Mouse (Mus musculus): Measurements from ENCODE around the gene Rrp1b.
A peak's percentile ranks its signal among the peaks of the same experiment; 100 is the strongest.
"Not testable (repeated sequence)": the region's sequence is repeated elsewhere in the genome, so short reads cannot be mapped to it uniquely, and the experiment has no call there.

Rrp1b gene

DNA sequence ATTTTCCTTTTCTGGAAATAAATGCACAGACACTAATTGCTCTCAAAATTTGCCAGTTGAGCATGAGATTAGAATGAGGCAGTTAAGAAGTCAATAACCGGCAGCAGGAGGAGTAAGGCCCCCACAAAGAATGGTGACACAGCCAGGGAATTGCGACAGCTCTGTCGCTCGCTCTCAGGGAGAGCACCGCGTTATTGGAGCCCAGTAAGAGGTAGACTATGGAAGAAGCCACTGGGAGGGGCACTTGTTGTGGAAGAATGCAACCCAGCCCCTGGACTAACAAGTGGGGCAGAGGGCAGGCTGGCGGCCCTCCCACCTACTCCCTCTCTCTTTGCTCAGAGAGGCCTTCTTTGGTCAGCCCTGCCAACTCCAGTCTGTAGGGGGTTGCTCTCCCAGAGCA, 4.2 kb upstream of the Rrp1b start:
- DNase-seq (ENCODE audit: low read depth, low spot score), result no peak

DNA sequence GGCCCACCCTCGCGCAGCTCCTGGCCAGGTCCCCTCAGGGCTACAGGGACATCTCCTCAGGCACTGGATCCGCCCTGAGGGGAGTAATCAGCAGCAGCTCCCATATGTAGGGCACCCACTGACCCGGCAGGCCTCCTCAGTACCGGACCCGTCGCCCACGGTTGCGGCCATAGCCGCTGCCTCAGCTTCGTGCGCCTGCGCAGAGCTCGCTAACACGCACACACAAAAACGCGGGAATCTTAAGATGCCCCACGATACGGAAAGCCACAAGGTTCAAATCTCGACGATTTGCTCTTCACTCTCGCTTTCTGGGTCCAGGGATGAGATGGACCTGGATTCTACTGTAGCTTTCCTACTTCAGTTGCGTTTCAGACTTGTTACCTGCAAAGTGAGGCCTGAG, 1.6 kb upstream of the Rrp1b start:
- DNase-seq (ENCODE audit: low read depth, low spot score), result no peak

- DNase-seq (ENCODE audit: low read depth, low spot score), result no peak
Measured at GRCm38 (mm10) chr17:32036509-32037438, 874 bp downstream of the Rrp1b start.

DNA sequence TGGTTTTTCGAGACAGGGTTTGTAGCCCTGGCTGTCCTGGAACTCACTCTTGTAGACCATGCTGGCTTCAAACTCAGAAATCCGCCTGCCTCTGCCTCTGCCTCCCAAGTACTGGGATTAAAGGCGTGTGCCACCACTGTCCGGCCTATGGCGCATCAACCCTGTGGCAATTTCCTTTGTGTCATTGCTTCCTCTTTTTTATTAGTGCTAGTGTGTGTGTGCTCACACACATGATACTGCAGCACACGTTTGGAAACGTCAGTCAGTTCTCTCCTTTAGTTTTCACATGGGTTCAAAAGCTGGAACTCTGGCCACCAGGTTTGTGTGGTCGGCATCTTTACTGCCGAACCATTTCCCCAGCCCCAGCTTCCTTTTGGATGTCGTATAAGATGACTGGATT, 4.4 kb downstream of the Rrp1b start:
- DNase-seq (ENCODE audit: low read depth, low spot score), result no peak

DNA sequence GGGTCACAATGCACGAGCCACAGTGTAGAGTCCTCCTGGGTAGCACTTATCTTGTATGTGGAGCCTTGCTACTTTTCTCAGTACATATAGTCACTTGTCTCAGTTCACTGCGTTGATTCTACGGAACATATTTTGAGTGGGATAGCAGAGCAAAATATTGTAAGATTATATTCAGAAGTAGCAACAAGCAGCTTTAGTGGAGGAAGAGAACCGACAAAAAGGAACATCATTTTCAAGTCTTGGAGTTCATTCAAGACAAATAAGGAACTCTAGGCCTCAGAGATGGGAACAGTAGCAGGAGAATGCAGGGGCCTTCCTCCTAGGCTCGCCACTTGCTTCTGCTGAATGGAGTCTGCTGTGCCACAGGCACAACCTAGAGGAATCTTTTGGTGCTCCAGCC, 10.6 kb downstream of the Rrp1b start:
- DNase-seq (ENCODE audit: low read depth, low spot score), result no peak

GRCm38 (mm10) chr17:32048351-32048750, 12.5 kb downstream of the Rrp1b start:
- DNase-seq (ENCODE audit: low read depth, low spot score), result no peak

DNA sequence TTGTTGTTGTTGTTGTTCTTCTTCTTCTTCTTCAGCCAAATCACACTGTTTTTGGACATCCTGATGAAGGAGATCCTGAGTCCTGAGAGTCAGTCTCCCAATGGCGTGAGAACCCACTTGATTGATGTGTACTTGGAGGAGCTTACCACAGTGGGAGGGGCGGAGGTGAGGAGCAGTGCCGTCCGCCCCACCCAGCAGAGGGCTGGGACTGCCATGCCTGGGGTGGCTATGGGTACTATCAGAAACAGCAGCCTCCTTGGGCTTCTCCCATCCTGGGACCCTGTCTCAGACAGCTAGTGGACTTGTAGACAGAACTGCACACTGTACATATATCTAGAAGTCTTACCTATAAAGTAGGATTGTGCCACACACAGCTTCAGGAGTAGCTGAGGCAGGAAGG, 14.0 kb downstream of the Rrp1b start:
- no peak for DNase-seq (ENCODE audit: low read depth, low spot score)

DNA sequence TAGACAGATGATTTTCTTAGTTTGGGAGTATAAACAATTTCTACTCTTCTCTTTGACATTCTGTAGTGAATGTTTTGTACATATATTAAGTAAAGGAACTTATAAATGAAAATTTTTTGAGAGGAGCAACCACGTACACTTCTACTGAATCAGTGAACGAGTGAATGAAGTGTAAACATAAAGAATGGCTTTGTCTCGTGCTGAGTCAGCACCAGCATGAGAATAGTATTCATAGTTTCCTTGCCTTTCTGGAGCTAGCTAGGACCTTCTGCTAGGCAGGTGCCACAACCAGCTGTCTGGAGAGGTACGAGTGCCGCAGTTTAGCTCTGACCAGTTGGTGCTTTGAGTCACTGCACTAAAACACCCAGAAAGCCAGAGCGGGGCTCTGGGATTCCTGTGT, 14.7 kb downstream of the Rrp1b start:
- DNase-seq (ENCODE audit: low read depth, low spot score), result no peak

GRCm38 (mm10) chr17:32052237-32053080, 16.6 kb downstream of the Rrp1b start:
- DNase-seq (ENCODE audit: low read depth, low spot score), result no peak

DNA sequence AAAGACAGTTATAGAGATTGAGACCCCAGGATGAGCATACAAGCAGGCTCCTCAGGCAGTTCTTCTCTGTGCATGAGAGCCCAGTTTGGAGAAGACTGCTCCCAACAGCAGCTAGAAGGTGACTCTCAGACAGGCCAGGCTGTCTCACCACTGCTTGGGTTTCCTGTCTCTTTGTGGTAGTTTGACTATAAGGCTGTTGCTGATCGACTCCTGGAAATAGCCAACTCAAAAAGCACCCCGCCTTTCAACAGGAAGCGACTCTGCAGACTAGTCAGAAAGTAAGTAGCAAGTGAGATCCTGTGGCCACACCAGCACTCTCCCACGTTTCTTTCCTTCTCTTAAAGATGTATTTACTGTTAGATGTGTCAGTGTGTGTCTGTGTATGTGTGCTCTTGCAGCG, 17.8 kb downstream of the Rrp1b start:
- no peak for DNase-seq (ENCODE audit: low read depth, low spot score)

DNA sequence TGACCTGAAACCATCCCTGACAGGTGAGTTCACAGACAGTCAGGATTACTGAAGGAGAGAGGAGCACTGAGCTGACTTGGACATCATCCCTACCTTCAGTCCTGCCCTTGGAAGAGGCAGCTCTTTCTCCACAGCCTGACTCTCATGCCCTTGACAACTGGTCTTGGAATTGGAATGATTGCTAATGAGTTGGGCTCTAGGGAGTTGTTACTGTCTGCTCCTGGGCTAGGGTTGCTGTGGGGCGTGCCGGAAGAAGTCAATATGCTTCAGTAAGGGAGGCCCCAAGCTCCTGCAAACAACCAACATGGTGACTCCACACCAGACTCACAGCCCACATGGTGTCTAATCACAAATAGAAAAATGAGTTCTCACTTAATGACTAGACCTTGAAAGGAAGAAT, 21.9 kb downstream of the Rrp1b start:
- DNase-seq (ENCODE audit: low read depth, low spot score), result no peak

GRCm38 (mm10) chr17:32059084-32059483, 23.2 kb downstream of the Rrp1b start:
- no peak for DNase-seq (ENCODE audit: low read depth, low spot score)

DNA sequence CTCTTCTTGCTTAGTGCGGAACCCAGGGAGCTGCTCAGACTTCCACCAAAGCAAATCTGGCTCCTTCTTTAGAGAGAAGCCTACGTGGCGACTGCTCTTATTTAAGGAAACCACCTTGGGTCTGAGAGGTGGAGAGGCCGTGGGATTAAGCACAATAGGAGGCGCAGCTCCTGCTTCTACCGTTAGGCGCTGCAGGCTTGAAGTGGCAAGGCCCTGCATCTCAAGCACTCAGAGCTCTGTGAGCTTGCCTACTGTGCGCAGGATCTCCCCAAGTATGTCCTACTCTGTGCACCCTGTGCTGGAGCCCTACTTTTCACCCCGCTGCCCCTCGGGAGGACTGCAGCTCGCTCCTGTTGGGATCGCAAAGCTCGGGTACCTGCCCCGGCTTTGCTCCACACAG, 25.3 kb downstream of the Rrp1b start:
- DNase-seq (ENCODE audit: low read depth, low spot score), result no peak

DNA sequence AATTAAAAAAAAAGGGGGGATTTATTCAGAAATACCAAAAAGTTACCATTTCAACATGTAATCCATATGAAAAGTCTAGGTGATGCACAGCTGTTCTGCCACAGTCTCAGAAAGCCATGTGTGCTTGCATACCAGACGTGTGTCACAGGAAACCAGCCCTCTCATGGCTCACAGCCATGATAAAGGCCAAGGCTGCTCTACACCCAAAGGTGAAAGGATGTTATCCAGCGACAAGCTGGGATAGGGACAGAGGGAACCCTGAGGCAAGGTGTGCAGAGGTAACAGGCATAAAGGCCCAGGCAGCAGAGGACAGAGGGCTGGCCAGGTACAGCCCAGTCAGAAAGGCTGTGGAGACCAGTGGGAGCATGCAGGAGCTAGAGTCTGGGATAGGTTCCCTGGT, 27.8 kb downstream of the Rrp1b start:
- no peak for DNase-seq (ENCODE audit: low read depth, low spot score)

GRCm38 (mm10) chr17:32064762-32065161, 28.9 kb downstream of the Rrp1b start:
- not testable (repeated sequence) for DNase-seq (ENCODE audit: low read depth, low spot score)

GRCm38 (mm10) chr17:32067541-32067940, 31.6 kb downstream of the Rrp1b start:
- DNase-seq (ENCODE audit: low read depth, low spot score), result no peak

GRCm38 (mm10) chr17:32068381-32068780, 32.5 kb downstream of the Rrp1b start:
- no peak for DNase-seq (ENCODE audit: low read depth, low spot score)

GRCm38 (mm10) chr17:32068810-32069209, 32.9 kb downstream of the Rrp1b start:
- DNase-seq (ENCODE audit: low read depth, low spot score), result no peak

GRCm38 (mm10) chr17:32073359-32073758, 37.5 kb downstream of the Rrp1b start:
- DNase-seq (ENCODE audit: low read depth, low spot score), result peak; percentile 79

- DNase-seq (ENCODE audit: low read depth, low spot score), result no peak
Measured at GRCm38 (mm10) chr17:32074658-32075057, 38.8 kb downstream of the Rrp1b start.

- peak; percentile 58 for DNase-seq (ENCODE audit: low read depth, low spot score)
Measured at GRCm38 (mm10) chr17:32075164-32075563, 39.3 kb downstream of the Rrp1b start.

DNA sequence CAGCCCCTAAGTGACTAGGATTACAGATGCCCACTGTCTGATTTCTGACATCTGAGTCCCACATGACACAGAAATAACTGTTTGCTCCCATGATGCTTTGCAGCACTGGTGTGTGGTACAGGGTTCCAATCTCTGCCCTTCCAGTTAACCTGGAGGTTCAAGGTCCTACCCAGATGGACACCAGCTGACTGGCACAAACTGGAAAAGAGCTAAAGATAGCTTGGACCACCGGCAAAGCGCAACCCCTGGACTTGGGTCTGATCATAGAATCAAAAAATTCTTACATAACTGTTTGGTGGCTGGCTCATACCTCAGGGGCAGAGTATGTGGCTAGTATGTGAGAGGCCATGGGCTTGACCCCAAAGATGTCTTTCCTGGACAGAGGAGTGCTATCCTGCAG, 47.5 kb downstream of the Rrp1b start:
- DNase-seq (ENCODE audit: low read depth, low spot score), result no peak

- DNase-seq (ENCODE audit: low read depth, low spot score), result no peak
Measured at GRCm38 (mm10) chr17:32087069-32087468, 51.2 kb downstream of the Rrp1b start.
